Mouse (Mus musculus) Patski (cell line): ENCODE measurements around the gene Eml1. TPM values are rescaled to one million over a fixed set of nuclear protein-coding genes. Genes with fewer than 3 reads are reported as not detected.

Experiments used
- ATAC-seq: fragments of 100-300 bp; one replicate; pipeline ENCODE4 v1.8.0; 2021
- CTCF ChIA-PET: fragments of 350-600 bp; sonication (Branson Sonifier 250); formaldehyde crosslinking; loops from one replicate; lab custom pipeline; 2022; ENCODE audit warnings: inconsistent platforms; lab: Charles Lee
- POLR2A ChIA-PET: fragments of 350-600 bp; sonication (Branson Sonifier 250); formaldehyde crosslinking; loops from one replicate; lab custom pipeline; 2022; ENCODE audit warnings: antibody characterized with exemption, inconsistent platforms; lab: Charles Lee
- DNase-seq: peaks from one replicate; pipeline ENCODE4 v3.0.0-alpha.2; 2011; ENCODE audit warnings: low read depth, low spot score
- H3K27me3 ChIP-seq: fragments of 371-371 bp; one replicate; pipeline ENCODE4 v1.5.1; 2021
- CTCF ChIP-seq: fragments of 100-300 bp; IDR thresholded peaks from one replicate; pipeline ENCODE4 v1.5.1; 2021
- in situ Hi-C: fragments of 300-500 bp; cut with MboI; formaldehyde crosslinking; loops from 3 replicates; pipeline ENCODE4 v1.11.1; 2018; ENCODE audit warnings: low pct_unique_long_range_greater_than_20kb, mixed read lengths
- polyA plus RNA-seq: library from polyadenylated mRNA; unstranded; gene quantifications from one replicate; pipeline ENCODE4 v1.2.3, GENCODE M21; 2021

The Eml1 gene
- polyA plus RNA-seq, 1 experiment from 2014 or later, result 56.9 TPM

DNA sequence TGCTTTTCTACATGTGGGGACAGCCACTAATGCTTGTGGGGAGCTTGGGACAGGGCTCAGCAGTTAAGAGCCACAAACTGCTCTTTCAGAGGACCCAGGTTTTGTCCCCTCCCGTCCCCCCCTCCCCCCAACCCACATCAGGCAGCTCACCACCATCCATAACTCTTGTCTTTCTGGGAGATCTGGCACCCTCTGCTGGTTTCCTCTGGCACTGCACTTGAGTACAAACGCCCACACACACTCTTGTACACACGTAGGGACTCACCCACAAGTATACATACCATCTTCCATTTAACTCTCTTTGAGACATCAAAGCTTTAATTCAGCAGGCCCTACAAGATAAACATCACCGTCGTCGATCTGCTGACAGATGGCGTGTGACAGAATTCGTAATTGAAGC is 158.5 kb downstream of the Eml1 start:
- POLR2A ChIA-PET, result interaction anchor here (0.6 kb wide), 1 partner anchor 21 kb away, joined by 3 read pairs; no protein-coding TSS in a partner anchor
- no peak for DNase-seq
- CTCF ChIA-PET, result interaction anchor here (0.8 to 2.2 kb wide), 7 partner anchors 8 to 225 kb away, joined by 3 to 12 read pairs (median 3); no protein-coding TSS in a partner anchor
- no peaks in the 10 kb centered on the region for H3K27me3 ChIP-seq
- ATAC-seq, result no peak
- in situ Hi-C loops, result no loop called here
- TF ChIP-seq CTCF, result peak; percentile 60

DNA sequence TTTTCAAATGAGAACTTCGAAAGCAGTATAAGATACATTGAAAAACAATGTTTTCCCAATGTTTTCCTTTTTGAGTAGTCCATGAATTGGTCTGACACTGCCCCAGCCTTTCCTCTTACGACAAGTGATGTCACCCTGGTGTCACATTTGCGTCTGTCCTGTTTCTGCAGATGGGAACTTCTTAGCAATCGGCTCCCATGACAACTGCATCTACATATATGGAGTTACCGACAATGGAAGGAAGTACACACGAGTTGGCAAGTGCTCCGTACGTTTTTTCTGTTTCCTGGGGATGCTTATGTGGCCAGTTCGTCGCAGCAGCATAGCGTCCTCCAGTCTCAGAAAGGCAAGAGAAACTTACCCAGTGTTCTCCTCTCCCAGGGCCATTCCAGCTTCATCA is 163.7 kb downstream of the Eml1 start:
- DNase-seq (no peak), ATAC-seq (no peak)
- TF ChIP-seq CTCF, result no peak
- ChIA-PET POLR2A (no interaction called here), CTCF (no interaction called here)
- in situ Hi-C loops, result no loop called here
- H3K27me3 ChIP-seq, result no peaks in the 10 kb centered on the region

DNA sequence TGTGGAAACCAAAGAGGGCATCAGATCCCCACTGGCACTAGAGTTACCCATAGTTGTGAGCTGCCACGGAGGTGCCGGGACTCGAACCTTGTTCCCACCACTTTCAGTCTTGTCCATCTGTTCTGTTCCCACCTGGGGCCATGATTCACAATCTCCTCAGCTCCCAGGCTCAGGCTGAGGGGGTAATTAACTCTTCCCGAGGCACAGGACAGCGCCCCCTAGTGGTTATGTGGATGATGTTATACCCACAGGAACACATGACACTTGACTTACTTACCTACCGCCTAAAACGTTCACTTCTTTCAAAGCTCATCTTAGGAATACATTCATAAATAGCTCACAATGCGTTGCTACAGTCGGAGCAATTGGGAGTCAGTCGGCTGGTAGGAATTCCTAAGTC is 165.7 kb downstream of the Eml1 start:
- TF ChIP-seq CTCF, result peak; percentile 67
- CTCF ChIA-PET, result interaction anchor here (1.2 to 2.0 kb wide), 4 partner anchors 10 to 88 kb away, joined by 3 to 8 read pairs (median 6); no protein-coding TSS in a partner anchor
- no peak for ATAC-seq
- POLR2A ChIA-PET, result no interaction called here
- no peaks in the 10 kb centered on the region for H3K27me3 ChIP-seq
- DNase-seq, result no peak
- in situ Hi-C loops, result no loop called here

DNA sequence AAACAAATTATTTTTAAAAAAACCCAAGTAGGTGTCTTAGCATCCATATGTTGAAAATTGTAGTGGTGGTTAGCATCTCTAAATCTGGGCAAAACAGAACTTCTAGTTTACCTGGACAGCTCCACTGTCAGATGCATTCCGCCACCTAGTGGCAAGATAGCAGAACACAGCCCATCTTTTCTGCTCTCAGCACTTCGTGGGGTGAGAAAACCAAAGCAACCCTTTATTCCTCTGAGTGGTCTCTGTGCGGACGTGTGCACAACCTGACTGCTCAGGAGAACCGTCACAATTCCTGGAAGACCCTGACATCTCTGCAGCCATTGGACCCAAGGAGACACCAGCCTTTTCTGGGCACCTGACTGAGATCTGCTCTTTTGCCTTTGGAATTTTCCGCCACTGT is 170.3 kb downstream of the Eml1 start:
- peak; percentile 62 for TF ChIP-seq CTCF
- POLR2A ChIA-PET, result no interaction called here
- no peaks in the 10 kb centered on the region for H3K27me3 ChIP-seq
- CTCF ChIA-PET, result interaction anchor here (0.8 to 2.0 kb wide), 6 partner anchors 9 to 185 kb away, joined by 3 to 12 read pairs (median 4); no protein-coding TSS in a partner anchor
- ATAC-seq (no peak), DNase-seq (no peak)
- in situ Hi-C loops, result no loop called here

DNA sequence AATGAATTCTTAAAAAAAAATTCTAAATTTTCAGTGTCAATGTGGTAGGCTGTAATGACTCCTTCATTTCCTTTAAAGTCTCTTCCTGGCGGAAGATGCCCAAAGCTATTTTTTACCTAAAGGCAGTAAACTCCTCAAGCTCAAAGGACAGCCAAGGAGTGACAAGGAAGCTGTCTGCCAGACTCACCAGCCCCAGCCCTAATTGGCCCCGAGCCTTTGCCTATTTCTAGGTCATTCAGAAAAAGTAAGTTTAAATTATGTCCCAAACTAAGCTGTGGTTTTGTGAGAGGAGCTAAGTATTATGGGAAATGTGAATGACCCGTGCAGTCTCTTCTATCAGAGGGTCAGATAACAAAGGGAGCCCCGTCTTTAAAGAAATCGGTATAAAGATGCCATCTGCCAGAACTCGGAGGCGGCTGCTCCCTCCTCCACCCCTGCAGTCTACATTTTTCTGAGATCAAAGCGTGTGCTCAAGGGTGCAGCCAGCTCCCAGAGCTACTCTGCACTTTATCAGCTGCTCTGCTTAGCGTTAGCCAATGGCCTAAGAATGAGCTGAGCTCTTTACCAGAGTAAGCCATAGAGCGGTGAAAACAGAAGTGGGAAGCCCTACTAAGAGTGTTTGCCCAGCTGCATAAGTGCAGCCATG is 175.9 kb downstream of the Eml1 start:
- no peaks in the 10 kb centered on the region for H3K27me3 ChIP-seq
- no peak for TF ChIP-seq CTCF
- in situ Hi-C loops, result no loop called here
- ChIA-PET POLR2A (no interaction called here), CTCF (interaction anchor here (1.2 to 1.5 kb wide), 2 partner anchors 10 to 67 kb away, joined by 4 to 5 read pairs; no protein-coding TSS in a partner anchor)
- ATAC-seq, result no peak
- no peak for DNase-seq

DNA sequence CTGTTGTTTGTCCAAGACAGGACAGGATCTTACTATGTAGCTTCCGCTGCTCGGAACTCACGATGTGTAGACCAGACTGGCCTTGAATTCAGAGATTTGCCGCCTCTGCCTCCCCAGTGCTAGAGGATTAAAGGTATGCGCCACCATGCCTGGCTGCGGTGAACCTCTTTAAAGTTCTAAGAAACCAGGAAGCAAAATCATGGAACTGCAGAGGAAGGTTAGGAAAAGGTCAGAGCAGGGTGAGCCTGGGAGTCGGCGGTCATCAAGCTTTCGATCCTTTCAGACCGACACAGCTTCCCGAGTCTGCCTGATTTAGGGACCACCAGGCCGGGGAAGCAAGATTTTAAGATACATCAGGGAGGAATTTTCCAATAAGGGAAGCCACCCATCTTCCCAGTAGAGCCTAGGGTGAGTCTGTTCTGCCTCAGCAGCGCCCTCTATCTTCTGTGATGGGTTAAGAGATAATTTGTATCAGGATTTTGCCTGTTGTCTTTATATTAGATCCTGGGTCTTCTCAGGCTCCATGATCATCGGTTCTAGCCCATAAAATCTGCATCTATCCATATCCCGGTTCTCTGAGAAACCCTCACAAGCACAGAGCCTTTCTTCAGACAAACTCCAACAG is 176.6 kb downstream of the Eml1 start:
- ChIA-PET POLR2A (no interaction called here), CTCF (interaction anchor here (1.5 kb wide), 1 partner anchor 66 kb away, joined by 5 read pairs; no protein-coding TSS in a partner anchor)
- no peaks in the 10 kb centered on the region for H3K27me3 ChIP-seq
- ATAC-seq (no peak), DNase-seq (no peak)
- TF ChIP-seq CTCF, result no peak
- in situ Hi-C loops, result no loop called here

DNA sequence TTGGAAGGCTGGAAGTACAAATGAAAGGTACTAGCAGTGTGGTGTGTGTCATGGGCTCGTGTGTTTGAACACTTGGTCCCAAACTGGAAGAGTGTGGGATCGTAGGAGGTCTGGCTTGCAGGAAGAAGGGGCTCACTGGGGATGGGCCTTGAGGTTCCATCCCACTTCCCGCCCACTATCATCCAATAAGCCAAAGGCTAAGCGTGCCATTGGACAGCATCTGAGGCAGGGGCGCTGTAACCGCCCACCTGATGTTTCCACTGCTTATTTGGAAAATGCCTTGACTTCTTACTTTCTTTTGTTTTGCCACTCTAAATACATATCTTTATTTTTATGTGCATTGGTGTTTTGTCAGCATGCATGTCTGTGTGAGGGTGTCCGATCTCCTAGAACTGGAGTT is 181.0 kb downstream of the Eml1 start:
- ATAC-seq (no peak), DNase-seq (no peak)
- ChIA-PET CTCF (no interaction called here), POLR2A (no interaction called here)
- H3K27me3 ChIP-seq, result no peaks in the 10 kb centered on the region
- TF ChIP-seq CTCF, result no peak
- in situ Hi-C loops, result no loop called here

DNA sequence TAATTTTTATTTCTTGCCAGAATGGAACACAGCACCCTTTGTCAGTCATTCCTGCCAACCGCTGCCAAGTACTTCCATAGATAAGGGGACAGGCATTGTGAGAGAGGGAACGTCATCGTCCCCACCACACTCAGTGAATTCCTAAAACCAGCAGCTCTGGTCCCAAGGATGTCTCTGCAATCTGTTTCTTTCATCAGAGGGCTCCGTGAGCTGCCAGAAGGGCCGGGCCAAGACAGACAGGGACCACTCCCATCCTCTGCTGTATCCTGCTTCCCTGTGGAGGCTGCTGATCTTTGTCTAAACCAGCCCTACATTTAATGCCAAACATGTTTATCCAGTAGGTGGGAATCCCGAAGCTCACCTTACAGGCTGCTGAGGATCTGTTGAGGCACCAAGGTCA is 182.3 kb downstream of the Eml1 start:
- DNase-seq, result no peak
- in situ Hi-C loops, result no loop called here
- no peaks in the 10 kb centered on the region for H3K27me3 ChIP-seq
- ChIA-PET POLR2A (no interaction called here), CTCF (interaction anchor here (0.9 kb wide), 1 partner anchor 12 kb away, joined by 3 read pairs; no protein-coding TSS in a partner anchor)
- no peak for TF ChIP-seq CTCF
- no peak for ATAC-seq

DNA sequence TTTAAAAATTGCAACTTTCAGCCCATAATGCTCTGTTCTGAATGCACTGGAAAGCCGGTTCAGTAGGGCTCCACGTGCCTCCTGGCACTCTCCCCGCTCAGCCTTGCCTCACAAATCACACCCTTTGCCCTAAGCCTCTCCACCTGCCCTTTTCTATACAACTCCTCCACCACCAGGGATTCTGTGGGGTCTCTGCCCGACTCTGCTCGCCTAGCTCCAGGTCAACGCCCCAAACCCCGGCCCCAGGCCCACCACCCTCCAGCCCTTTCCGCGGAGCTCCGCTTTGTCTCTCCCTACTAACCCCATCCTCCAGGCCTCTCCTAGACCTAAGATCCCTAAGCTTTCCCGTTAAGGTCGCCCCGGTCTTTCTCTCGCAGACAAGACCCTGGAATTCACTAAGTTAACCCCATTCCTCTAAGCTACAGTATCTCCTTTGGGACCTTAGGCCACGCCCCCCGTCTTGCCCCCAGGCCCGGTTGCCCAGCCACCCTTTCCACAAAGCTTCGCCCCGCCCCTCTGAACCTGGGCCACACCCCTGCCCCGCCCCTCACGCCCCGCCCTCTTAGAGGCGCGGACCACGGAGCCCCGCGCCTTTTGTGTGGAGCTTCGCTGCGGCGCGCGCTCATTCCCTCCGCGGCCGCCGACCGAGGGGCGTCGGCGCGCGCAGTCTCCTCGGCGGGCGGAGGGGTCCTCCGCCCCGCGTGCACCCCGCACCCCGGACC is 183.5 kb downstream of the Eml1 start, which contains the start of gene Evl:
Gene Evl, plus strand, starts transcription at position 601 of the 722 bp plus-strand sequence.
- in situ Hi-C loops, result no loop called here
- ChIA-PET CTCF (no interaction called here), POLR2A (interaction anchor here (1.5 kb wide), 1 partner anchor 9 kb away, joined by 3 read pairs; no protein-coding TSS in a partner anchor)
- H3K27me3 ChIP-seq, result no peaks in the 10 kb centered on the region
- no peak for TF ChIP-seq CTCF
- DNase-seq (peak; percentile 22), ATAC-seq (peak; percentile 82)

DNA sequence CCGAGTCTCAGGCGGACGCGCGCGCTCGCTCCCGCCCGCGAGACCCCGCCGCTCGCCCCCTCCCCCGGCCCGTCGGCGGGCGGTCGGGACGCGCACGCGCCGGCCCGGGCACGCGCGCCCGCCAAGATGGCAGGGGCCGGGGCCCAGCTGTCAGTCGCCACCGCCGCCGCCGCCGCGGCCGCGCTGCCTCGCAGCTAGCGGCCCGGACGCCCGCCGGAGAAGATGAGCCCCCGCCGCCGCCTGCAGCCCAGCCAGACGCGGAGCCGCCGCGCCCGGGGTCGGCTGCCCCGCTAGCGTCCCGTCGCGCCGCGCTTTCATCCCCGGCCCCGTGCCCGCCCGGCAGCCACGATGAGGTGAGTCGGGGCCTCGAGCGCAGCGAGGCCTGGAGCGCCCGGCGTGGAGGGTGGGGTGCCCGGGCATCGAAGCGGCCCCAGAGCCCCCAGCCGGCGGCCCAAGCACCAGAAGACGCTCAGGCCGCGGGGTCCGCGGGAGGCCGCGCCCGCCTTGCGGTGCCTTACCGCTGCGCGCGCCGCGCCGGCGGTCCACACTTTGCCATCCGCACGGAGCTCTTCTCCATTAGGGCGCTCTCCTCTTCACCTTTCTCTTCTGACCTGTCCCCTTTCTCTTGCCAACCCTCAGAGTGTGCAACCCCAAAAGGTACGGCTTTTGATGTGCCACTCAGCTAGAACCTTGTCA is 184.3 kb downstream of the Eml1 start:
- in situ Hi-C loops, result no loop called here
- TF ChIP-seq CTCF, result no peak
- DNase-seq, result no peak
- no peaks in the 10 kb centered on the region for H3K27me3 ChIP-seq
- CTCF ChIA-PET, result no interaction called here
- ATAC-seq, result peak; percentile 48
- POLR2A ChIA-PET, result interaction anchor here (1.5 kb wide), 1 partner anchor 9 kb away, joined by 3 read pairs; no protein-coding TSS in a partner anchor
